Mouse (Mus musculus) CH12.LX (cell line): ENCODE data around the gene Cend1.

Source experiments
- CTCF ChIP-seq, 2 experiments: IDR thresholded peaks in 1 of 2; conservative IDR thresholded peaks in 1 of 2; 2 replicates each; pipeline ENCODE4 v1.5.1; 2011 to 2012; ENCODE audit warnings: low read depth in 2 of 2, low read length in 2 of 2, improper control_type of control experiment in 1 of 2, inconsistent platforms in 1 of 2, mild to moderate bottlenecking in 1 of 2, moderate library complexity in 1 of 2
- ZC3H11A ChIP-seq: IDR thresholded peaks from 2 replicates; pipeline ENCODE4 v1.6.1; 2012; ENCODE audit warnings: low read depth, mild to moderate bottlenecking, inconsistent platforms, low read length, improper control_type of control experiment

GRCm38 (mm10) chr7:141430585-141431240 lies 1.4 kb upstream of the Cend1 start:
- TF ChIP-seq CTCF (conservative IDR thresholded peaks at IDR 0.05 in 1 of 2, IDR thresholded peaks at IDR 0.05 in 1 of 2; ENCODE audit: low read depth in 2 of 2, low read length in 2 of 2) (no peak), ZC3H11A (no peak)
